Mouse (Mus musculus): ENCODE data around the gene Dnajc8. TPM values are rescaled to one million over a fixed set of nuclear protein-coding genes. Genes with fewer than 3 reads are reported as not detected.

Gene Dnajc8
- total and polyA plus RNA-seq, 3 experiments, result 110 to 246 TPM; not detected in 1

DNA sequence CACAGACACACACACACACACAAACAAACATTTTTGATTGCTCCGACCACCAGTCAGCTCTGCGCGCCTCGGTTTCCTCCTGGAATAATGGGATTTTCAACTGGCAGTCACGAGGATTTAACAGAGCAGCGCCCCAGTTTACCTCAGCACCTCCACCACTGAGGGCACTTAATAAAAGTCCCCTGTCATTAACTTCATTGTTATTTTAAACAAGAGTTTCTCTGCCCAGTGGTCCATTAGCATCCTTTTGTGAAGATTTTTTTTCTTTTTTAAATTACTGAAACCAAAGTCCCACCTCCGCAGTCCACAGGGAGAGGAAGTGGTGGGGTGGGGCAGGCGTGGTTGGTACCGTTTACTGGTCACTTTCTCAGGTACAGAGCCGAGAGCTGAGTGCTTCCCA lies 29.6 kb upstream of the Dnajc8 start:
- no peak for TF ChIP-seq MEF2A (IDR thresholded peaks at IDR 0.05; ENCODE audit: extremely low read depth, insufficient replicate concordance, low read depth, low read length, poor library complexity, severe bottlenecking)
- TF ChIP-seq RAD21 (IDR thresholded peaks at IDR 0.05; ENCODE audit: low read depth, low read length), result no peak
- TF ChIP-seq HCFC1 (IDR thresholded peaks at IDR 0.05; ENCODE audit: low read depth, low read length), result no peak
- TF ChIP-seq TAL1 (IDR thresholded peaks at IDR 0.05; ENCODE audit: low read length), result no peak
- TF ChIP-seq ETS1 (IDR thresholded peaks at IDR 0.05; ENCODE audit: low read depth, low read length), result no peak
- no peak for TF ChIP-seq POLR2A (IDR thresholded peaks at IDR 0.05; ENCODE audit: control insufficient read depth in 1 of 2, insufficient read depth in 1 of 2, low read depth in 1 of 2, low read length in 2 of 2, poor library complexity in 1 of 2)
- no peak for TF ChIP-seq USF2 (IDR thresholded peaks at IDR 0.05; ENCODE audit: borderline replicate concordance in 1 of 2, insufficient read depth in 1 of 2, low read depth in 1 of 2, low read length in 2 of 2)
- no peak for TF ChIP-seq RCOR1 (IDR thresholded peaks at IDR 0.05; ENCODE audit: low read depth, low read length)
- no peak for TF ChIP-seq TCF12 (IDR thresholded peaks at IDR 0.05; ENCODE audit: low read depth, low read length)
- TF ChIP-seq SIN3A (IDR thresholded peaks at IDR 0.05; ENCODE audit: low read length), result no peak
- TF ChIP-seq USF1 (IDR thresholded peaks at IDR 0.05; ENCODE audit: low read depth, low read length), result no peak
- H3K27ac ChIP-seq (ENCODE audit: control insufficient read depth, low read depth, low read length), result peak overlapping the region; percentile 14; the same call in 1 of the 2 replicates

DNA sequence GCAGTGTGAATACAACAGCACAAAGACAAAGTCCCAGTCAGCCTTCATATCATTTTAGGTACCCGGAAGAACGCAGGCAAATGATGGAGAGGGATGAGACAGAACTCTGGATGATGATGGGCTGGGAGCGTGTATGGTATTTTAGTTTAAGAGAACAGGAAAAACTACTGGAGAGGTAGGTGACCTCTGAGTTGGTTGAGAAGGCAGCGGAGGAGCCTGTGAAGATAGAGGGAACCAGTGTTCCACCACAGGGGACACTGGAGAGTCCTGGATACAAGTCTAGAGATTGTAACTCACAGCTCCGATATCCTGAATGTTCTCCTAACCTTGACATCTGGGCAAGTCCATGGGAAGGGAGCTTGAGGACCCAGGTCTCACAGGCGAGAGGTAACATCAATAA lies 29.1 kb upstream of the Dnajc8 start:
- Histone ChIP-seq H3K4me3 (ENCODE audit: control insufficient read depth in 1 of 2, insufficient read depth in 1 of 2, low read depth in 2 of 2, low read length in 2 of 2) (no peak overlapping the region), H3K36me3 (ENCODE audit: control insufficient read depth in 1 of 2, insufficient read depth in 2 of 2, low read length in 2 of 2) (peaks cover 2 to 48% of the 10 kb centered on the region in 2 experiments; a peak in 3 of 4 replicates), H3K4me1 (ENCODE audit: control insufficient read depth in 1 of 2, insufficient read depth in 2 of 2, low read length in 2 of 2) (peaks cover 32 to 45% of the 10 kb centered on the region in 2 experiments), H3K9ac (ENCODE audit: control insufficient read depth, low read depth, low read length, poor library complexity, severe bottlenecking) (no peak overlapping the region), H3K27ac (ENCODE audit: control insufficient read depth, low read depth, low read length) (no peak overlapping the region), H3K9me3 (replicated peaks; ENCODE audit: insufficient read depth, low read length) (no peaks in the 10 kb centered on the region), H3K79me2 (ENCODE audit: control insufficient read depth, insufficient read depth, low read length, poor library complexity) (peaks cover 67% of the 10 kb centered on the region), H3K27me3 (ENCODE audit: control insufficient read depth in 1 of 2, insufficient read depth in 2 of 2, low read length in 2 of 2) (no peaks in the 10 kb centered on the region)
- TF ChIP-seq GABPA (IDR thresholded peaks at IDR 0.05; ENCODE audit: low read depth, low read length), result no peak
- TF ChIP-seq CHD2 (IDR thresholded peaks at IDR 0.05; ENCODE audit: low read length), result no peak
- TF ChIP-seq CHD1 (IDR thresholded peaks at IDR 0.05; ENCODE audit: low read depth, low read length), result no peak
- TF ChIP-seq BHLHE40 (IDR thresholded peaks at IDR 0.05; ENCODE audit: borderline replicate concordance, low read depth, low read length), result no peak
- no peak for TF ChIP-seq SMC3 (IDR thresholded peaks at IDR 0.05; ENCODE audit: low read depth, low read length)
- no peak for TF ChIP-seq MAX (IDR thresholded peaks at IDR 0.05; ENCODE audit: low read length)
- DNase-seq (ENCODE audit: low read depth, low spot score), result no peak

More for the DNA sequence above, 29.6 kb upstream of the Dnajc8 start:
- H3K9ac ChIP-seq (ENCODE audit: control insufficient read depth, low read depth, low read length, poor library complexity, severe bottlenecking), result no peak overlapping the region
- H3K36me3 ChIP-seq (ENCODE audit: control insufficient read depth in 1 of 2, insufficient read depth in 2 of 2, low read length in 2 of 2), result peaks cover 6 to 46% of the 10 kb centered on the region in 2 experiments
- H3K4me1 ChIP-seq (ENCODE audit: control insufficient read depth in 1 of 2, insufficient read depth in 2 of 2, low read length in 2 of 2), result peaks cover 28 to 40% of the 10 kb centered on the region in 2 experiments
- H3K4me3 ChIP-seq (ENCODE audit: control insufficient read depth in 1 of 2, insufficient read depth in 1 of 2, low read depth in 2 of 2, low read length in 2 of 2), result no peak overlapping the region
- no peak for DNase-seq (ENCODE audit: low read depth, low spot score)
- H3K9me3 ChIP-seq (replicated peaks; ENCODE audit: insufficient read depth, low read length), result no peaks in the 10 kb centered on the region
- peaks cover 67% of the 10 kb centered on the region for H3K79me2 ChIP-seq (ENCODE audit: control insufficient read depth, insufficient read depth, low read length, poor library complexity)
- H3K27me3 ChIP-seq (ENCODE audit: control insufficient read depth in 1 of 2, insufficient read depth in 2 of 2, low read length in 2 of 2), result no peaks in the 10 kb centered on the region
